Mouse (Mus musculus): ENCODE measurements around the gene Mtif3. TPM values are rescaled to one million over a fixed set of nuclear protein-coding genes. Genes with fewer than 3 reads are reported as not detected.

Gene Mtif3
- 17.1 TPM for polyA plus RNA-seq (2012; fragmentation: generic; extraction: Trizol)
- long read RNA-seq, experiment 1, full-length matches to known transcripts = 36 of 49 reads
- long read RNA-seq, experiment 1, partial matches to known transcripts = 5 of 49 reads
- long read RNA-seq, experiment 1, other reads (novel, unspliced or antisense) = 8 of 49 reads
- long read RNA-seq, experiment 2, full-length matches to known transcripts = 89 of 100 reads
- long read RNA-seq, experiment 2, partial matches to known transcripts = 3 of 100 reads
- long read RNA-seq, experiment 2, other reads (novel, unspliced or antisense) = 8 of 100 reads

DNA sequence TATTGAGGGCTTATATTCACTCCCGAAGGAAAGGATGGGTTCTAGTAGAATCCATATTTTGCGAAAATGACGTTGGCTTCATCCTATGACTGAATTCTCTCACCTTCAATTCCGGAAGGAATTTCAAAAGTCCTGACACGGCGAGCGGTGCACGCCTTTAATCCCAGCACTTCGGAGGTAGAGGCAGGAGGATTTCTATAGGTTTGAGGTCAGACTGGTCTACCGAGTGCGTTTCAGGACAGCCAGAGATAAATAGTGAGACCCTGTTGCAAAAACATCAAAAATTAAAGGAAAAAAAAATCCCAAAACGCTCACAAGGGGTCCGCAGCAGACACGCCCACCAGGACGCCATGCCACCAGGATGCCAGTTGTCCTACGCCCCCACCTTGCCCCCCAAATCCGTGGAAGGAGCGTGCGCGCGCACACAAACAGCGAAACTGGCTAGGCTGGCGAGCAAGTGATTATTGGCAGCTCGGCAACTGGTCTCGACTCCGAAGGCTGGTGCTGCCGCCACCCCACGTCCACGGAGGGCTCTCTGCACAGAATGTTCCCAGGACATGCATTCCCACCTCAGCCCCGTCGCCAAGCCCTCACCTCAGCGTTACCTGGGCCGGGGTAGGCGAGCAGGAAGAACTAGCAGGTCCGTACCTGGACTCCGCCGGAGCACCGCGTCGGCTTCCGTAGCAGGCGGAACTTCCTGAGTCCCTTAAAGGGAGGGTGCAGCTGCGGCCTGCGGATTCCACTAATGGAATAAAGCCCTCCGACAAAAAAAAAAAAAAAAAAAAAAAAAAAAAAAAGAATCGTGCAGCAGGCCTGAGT, at the start of gene Mtif3:
Mtif3 (minus strand) TSS at position 683 of the 819 bp plus-strand sequence.
- H3K79me2 ChIP-seq (ENCODE audit: control insufficient read depth, insufficient read depth) = peaks cover 11% of the 10 kb centered on the region
- H3K4me3 ChIP-seq (ENCODE audit: insufficient read depth, poor library complexity, severe bottlenecking) = peak within 1 kb of the TSS; percentile 85
- TF ChIP-seq CEBPB (IDR thresholded peaks at IDR 0.05; ENCODE audit: low read depth) = no peak
- TF ChIP-seq MAX (IDR thresholded peaks at IDR 0.05) = no peak
- no peak for TF ChIP-seq USF1 (IDR thresholded peaks at IDR 0.05; ENCODE audit: low read depth)
- no peak for TF ChIP-seq FOSL1 (IDR thresholded peaks at IDR 0.05; ENCODE audit: insufficient read depth, low read length, poor library complexity, severe bottlenecking)
- no peak for TF ChIP-seq MYOD1 (IDR thresholded peaks at IDR 0.05; ENCODE audit: control insufficient read depth, insufficient read length, low read depth)
- no peak for TF ChIP-seq MYOG (IDR thresholded peaks at IDR 0.05; ENCODE audit: control insufficient read depth, extremely low read depth, insufficient read length)
- no peak for TF ChIP-seq CTCF (IDR thresholded peaks at IDR 0.05; ENCODE audit: control insufficient read depth, insufficient read depth, insufficient read length)
- peak within 1 kb of the TSS; percentile 99 for H3ac ChIP-seq (ENCODE audit: control insufficient read depth, insufficient read length, low read depth)
- H3K79me3 ChIP-seq (ENCODE audit: low read depth) = peaks cover 1% of the 10 kb centered on the region
- peaks cover 23% of the 10 kb centered on the region for H3K36me3 ChIP-seq (ENCODE audit: control insufficient read depth, insufficient read depth)
- no peaks in the 10 kb centered on the region for H3K27me3 ChIP-seq (ENCODE audit: control insufficient read depth, insufficient read depth, insufficient read length)

DNA sequence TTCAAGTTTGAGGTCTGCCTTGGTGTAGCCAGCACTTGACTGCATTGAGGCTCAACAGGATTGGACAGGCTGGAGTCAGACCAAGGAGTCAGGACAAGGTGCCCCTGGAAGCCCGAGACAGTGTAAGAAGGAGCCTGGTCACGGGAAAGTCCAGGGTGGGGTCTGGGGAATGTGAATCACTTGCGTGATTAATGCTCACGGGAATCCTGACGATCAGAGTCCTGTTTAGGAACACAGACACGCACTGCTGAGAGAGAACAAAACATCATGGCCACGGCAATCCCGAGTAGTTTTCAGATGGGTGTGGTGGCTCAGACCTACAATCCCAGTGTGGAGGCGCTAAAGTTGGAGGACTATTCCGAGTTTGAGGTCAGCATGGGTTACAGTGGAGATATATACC, 47.7 kb upstream of the Mtif3 start:
- no peaks in the 10 kb centered on the region for H3K79me2 ChIP-seq (ENCODE audit: control insufficient read depth, insufficient read depth)
- no peak overlapping the region for H3K4me3 ChIP-seq (ENCODE audit: insufficient read depth, poor library complexity, severe bottlenecking)
- no peaks in the 10 kb centered on the region for H3K27me3 ChIP-seq (ENCODE audit: control insufficient read depth, insufficient read depth, insufficient read length)
- TF ChIP-seq USF1 (IDR thresholded peaks at IDR 0.05; ENCODE audit: low read depth) = no peak
- TF ChIP-seq MYOG (IDR thresholded peaks at IDR 0.05; ENCODE audit: control insufficient read depth, extremely low read depth, insufficient read length) = no peak
- no peak for TF ChIP-seq MAX (IDR thresholded peaks at IDR 0.05)
- no peaks in the 10 kb centered on the region for H3K79me3 ChIP-seq (ENCODE audit: low read depth)
- no peak overlapping the region for H3ac ChIP-seq (ENCODE audit: control insufficient read depth, insufficient read length, low read depth)
- H3K36me3 ChIP-seq (ENCODE audit: control insufficient read depth, insufficient read depth) = no peaks in the 10 kb centered on the region

DNA sequence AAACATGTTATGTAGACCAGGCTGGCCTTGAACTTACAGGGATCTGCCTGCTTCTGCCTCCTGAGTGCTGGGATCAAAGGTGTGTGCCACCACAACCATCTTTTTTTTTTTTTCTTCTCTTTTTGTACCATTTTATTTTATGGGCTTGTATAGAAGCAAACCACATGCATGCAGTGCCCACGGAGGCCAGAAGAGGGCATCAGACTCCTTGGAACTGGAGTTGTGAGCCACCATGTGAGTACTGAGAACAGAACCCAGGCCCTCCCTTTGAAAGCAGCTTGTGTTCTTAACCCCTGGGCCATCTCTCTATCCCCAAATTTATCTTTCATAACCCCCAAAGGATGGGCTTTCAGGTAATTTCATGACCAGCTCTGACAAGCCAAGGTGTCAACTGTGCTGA, 39.7 kb upstream of the Mtif3 start:
- TF ChIP-seq USF1 (IDR thresholded peaks at IDR 0.05; ENCODE audit: low read depth) (no peak), MAX (IDR thresholded peaks at IDR 0.05) (no peak), FOSL1 (IDR thresholded peaks at IDR 0.05; ENCODE audit: insufficient read depth, low read length, poor library complexity, severe bottlenecking) (no peak), CTCF (IDR thresholded peaks at IDR 0.05; ENCODE audit: control insufficient read depth, insufficient read depth, insufficient read length) (no peak), MYOG (IDR thresholded peaks at IDR 0.05; ENCODE audit: control insufficient read depth, extremely low read depth, insufficient read length) (no peak), MYOD1 (IDR thresholded peaks at IDR 0.05; ENCODE audit: control insufficient read depth, insufficient read length, low read depth) (no peak), CEBPB (IDR thresholded peaks at IDR 0.05; ENCODE audit: low read depth) (no peak)
- Histone ChIP-seq H3K4me3 (ENCODE audit: insufficient read depth, poor library complexity, severe bottlenecking) (no peak overlapping the region), H3K79me3 (ENCODE audit: low read depth) (no peaks in the 10 kb centered on the region), H3K27me3 (ENCODE audit: control insufficient read depth, insufficient read depth, insufficient read length) (no peaks in the 10 kb centered on the region), H3ac (ENCODE audit: control insufficient read depth, insufficient read length, low read depth) (no peak overlapping the region), H3K79me2 (ENCODE audit: control insufficient read depth, insufficient read depth) (no peaks in the 10 kb centered on the region), H3K36me3 (ENCODE audit: control insufficient read depth, insufficient read depth) (no peaks in the 10 kb centered on the region)

DNA sequence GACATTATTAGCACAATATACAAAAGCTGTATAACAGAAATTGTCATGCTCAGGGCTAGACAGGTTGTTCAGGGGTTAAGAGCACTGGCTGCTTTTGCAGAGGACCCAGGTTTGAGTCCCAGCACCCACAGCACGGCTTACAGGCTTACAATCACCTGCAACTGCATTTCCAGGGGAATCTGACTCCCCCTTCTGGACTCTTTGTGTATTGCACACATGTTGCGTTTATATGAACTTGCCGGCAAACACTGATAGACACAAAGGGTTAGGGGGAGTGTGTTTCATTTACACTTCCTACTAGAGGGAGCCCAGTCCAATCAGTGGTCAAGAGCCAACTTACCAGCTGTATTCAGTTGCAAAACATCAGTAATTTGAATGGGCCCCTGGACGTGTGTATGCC, 37.7 kb upstream of the Mtif3 start:
- H3K79me3 ChIP-seq (ENCODE audit: low read depth) = no peaks in the 10 kb centered on the region
- no peak overlapping the region for H3K4me3 ChIP-seq (ENCODE audit: insufficient read depth, poor library complexity, severe bottlenecking)

DNA sequence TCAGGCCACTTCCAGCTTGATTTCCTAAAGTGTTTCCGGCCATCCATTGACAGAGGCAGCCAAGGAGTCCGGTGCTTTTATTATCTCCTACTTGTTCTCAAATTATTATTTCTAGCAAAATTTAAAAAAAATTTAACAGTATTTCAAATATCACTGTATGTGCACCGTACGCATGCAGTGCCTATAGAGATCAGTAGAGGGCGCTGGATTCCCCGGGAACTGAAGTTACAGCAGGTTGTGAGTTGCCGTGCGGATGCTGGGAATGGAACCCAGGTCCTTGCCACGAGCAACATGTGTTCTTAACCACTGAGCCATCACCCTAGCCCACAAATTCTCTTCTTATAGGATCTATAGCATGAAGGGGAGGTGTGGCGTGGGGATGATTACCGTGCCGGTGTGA, 35.2 kb upstream of the Mtif3 start:
- Histone ChIP-seq H3K79me2 (ENCODE audit: control insufficient read depth, insufficient read depth) (no peaks in the 10 kb centered on the region), H3ac (ENCODE audit: control insufficient read depth, insufficient read length, low read depth) (no peak overlapping the region), H3K36me3 (ENCODE audit: control insufficient read depth, insufficient read depth) (no peaks in the 10 kb centered on the region), H3K4me3 (ENCODE audit: insufficient read depth, poor library complexity, severe bottlenecking) (no peak overlapping the region), H3K79me3 (ENCODE audit: low read depth) (no peaks in the 10 kb centered on the region), H3K27me3 (ENCODE audit: control insufficient read depth, insufficient read depth, insufficient read length) (no peaks in the 10 kb centered on the region)
- TF ChIP-seq MYOD1 (IDR thresholded peaks at IDR 0.05; ENCODE audit: control insufficient read depth, insufficient read length, low read depth) (no peak), FOSL1 (IDR thresholded peaks at IDR 0.05; ENCODE audit: insufficient read depth, low read length, poor library complexity, severe bottlenecking) (no peak), CTCF (IDR thresholded peaks at IDR 0.05; ENCODE audit: control insufficient read depth, insufficient read depth, insufficient read length) (no peak), MAX (IDR thresholded peaks at IDR 0.05) (no peak), USF1 (IDR thresholded peaks at IDR 0.05; ENCODE audit: low read depth) (no peak), CEBPB (IDR thresholded peaks at IDR 0.05; ENCODE audit: low read depth) (no peak), MYOG (IDR thresholded peaks at IDR 0.05; ENCODE audit: control insufficient read depth, extremely low read depth, insufficient read length) (no peak)

More for the DNA sequence above, 37.7 kb upstream of the Mtif3 start:
- Histone ChIP-seq H3K27me3 (ENCODE audit: control insufficient read depth, insufficient read depth, insufficient read length) (no peaks in the 10 kb centered on the region), H3K79me2 (ENCODE audit: control insufficient read depth, insufficient read depth) (no peaks in the 10 kb centered on the region), H3K36me3 (ENCODE audit: control insufficient read depth, insufficient read depth) (no peaks in the 10 kb centered on the region), H3ac (ENCODE audit: control insufficient read depth, insufficient read length, low read depth) (no peak overlapping the region)
- TF ChIP-seq CTCF (IDR thresholded peaks at IDR 0.05; ENCODE audit: control insufficient read depth, insufficient read depth, insufficient read length) (no peak), USF1 (IDR thresholded peaks at IDR 0.05; ENCODE audit: low read depth) (no peak), FOSL1 (IDR thresholded peaks at IDR 0.05; ENCODE audit: insufficient read depth, low read length, poor library complexity, severe bottlenecking) (no peak), MYOG (IDR thresholded peaks at IDR 0.05; ENCODE audit: control insufficient read depth, extremely low read depth, insufficient read length) (no peak), MAX (IDR thresholded peaks at IDR 0.05) (no peak), MYOD1 (IDR thresholded peaks at IDR 0.05; ENCODE audit: control insufficient read depth, insufficient read length, low read depth) (no peak), CEBPB (IDR thresholded peaks at IDR 0.05; ENCODE audit: low read depth) (no peak)

All from C2C12 (cell line).